Mouse (Mus musculus): Measurements from ENCODE around the gene Lnpk. TPM values are rescaled to one million over a fixed set of nuclear protein-coding genes. Genes with fewer than 3 reads are reported as not detected.

The Lnpk gene
- polyA plus RNA-seq, 1 experiment from 2014 or later: 50.6 TPM

DNA sequence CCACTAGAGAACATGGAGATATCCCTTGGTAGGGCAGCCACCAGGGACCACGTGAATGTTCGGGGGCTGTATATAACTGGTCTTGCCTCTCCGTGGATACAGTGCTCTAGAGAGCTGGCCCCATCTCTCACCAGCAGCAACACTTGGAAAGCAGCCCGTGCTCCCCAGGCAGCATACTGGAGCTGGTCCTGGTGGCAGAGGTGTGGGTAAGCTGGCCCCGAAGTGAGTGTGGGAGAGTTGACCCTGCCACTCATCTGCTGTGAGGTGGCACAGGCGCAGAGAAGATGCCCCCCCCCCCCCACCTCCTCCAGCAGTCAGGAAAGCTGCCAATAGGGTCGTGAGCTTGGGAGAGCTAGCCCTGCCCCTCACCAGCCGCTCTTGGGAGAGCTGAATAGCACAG, 72.8 kb downstream of the Lnpk start:
- H3K36me3 ChIP-seq (replicated peaks; ENCODE audit: control insufficient read depth, insufficient read depth): no peaks in the 10 kb centered on the region
- DNase-seq (ENCODE audit: low spot score) (no peak), ATAC-seq (ENCODE audit: low FRiP score) (no peak; the same call in 1 of the 2 replicates)
- no peaks in the 10 kb centered on the region for H3K9me3 ChIP-seq (ENCODE audit: control insufficient read depth, low read length)
- H3K9ac ChIP-seq: no peak overlapping the region
- no peak overlapping the region for H3K27ac ChIP-seq
- no peaks in the 10 kb centered on the region for H3K4me1 ChIP-seq (replicated peaks; ENCODE audit: control insufficient read depth, insufficient read depth, low read length)
- no peaks in the 10 kb centered on the region for H3K27me3 ChIP-seq (ENCODE audit: control insufficient read depth, insufficient read depth, low read length)
- H3K4me2 ChIP-seq (replicated peaks): no peak overlapping the region
- 33% methylated on average over 8 of the region's 8 CpGs for WGBS
- no peak overlapping the region for H3K4me3 ChIP-seq (replicated peaks; ENCODE audit: low read length)

DNA sequence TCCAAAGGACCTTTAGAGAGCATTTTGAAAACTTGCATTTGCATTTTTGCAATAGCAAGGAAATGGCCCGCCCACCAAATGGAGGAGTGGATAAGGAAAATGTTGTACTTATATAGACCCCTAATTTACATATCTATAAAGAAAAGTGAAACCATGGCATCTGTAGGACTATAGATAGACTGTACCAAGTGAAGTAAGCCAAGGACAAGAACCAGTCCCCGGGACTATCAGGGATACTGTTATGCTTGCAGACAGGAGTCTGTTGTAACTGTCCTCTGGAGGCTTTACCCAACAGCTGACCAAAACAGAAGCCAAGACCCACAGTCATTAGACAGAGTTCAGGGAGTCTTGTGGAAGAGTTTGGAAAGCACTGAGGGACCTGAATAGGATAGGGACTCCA, 78.9 kb downstream of the Lnpk start:
- 92% methylated on average over 2 of the region's 2 CpGs for WGBS
- no peak for ATAC-seq (ENCODE audit: low FRiP score)
- Histone ChIP-seq H3K9ac (no peak overlapping the region), H3K27ac (no peak overlapping the region), H3K4me2 (replicated peaks) (no peak overlapping the region), H3K36me3 (replicated peaks; ENCODE audit: control insufficient read depth, insufficient read depth) (no peaks in the 10 kb centered on the region), H3K27me3 (ENCODE audit: control insufficient read depth, insufficient read depth, low read length) (no peaks in the 10 kb centered on the region), H3K9me3 (ENCODE audit: control insufficient read depth, low read length) (no peaks in the 10 kb centered on the region), H3K4me1 (replicated peaks; ENCODE audit: control insufficient read depth, insufficient read depth, low read length) (no peaks in the 10 kb centered on the region), H3K4me3 (replicated peaks; ENCODE audit: low read length) (no peak overlapping the region)
- DNase-seq (ENCODE audit: low spot score): no peak

DNA sequence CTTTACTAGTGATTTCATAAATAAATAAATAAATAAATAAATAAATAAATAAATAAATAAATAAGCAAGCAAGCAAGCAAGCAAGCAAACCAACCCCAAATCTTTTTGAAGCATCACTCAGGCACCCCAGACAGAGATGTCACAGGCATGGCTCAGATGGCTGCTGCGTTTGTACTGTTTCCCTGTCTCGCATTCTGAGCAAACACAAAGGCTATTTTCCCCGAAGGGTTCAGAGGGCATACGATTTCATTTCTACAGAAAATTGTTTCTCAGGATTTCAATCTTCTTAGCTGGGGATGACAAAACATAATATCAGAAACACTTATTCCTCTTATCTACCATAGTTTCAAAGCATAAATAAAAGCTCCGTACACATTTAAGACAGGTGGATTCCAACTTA, 81.4 kb downstream of the Lnpk start:
- DNase-seq (ENCODE audit: low spot score) (peak; percentile 35), ATAC-seq (ENCODE audit: low FRiP score) (no peak)
- Histone ChIP-seq H3K4me3 (replicated peaks; ENCODE audit: low read length) (no peak overlapping the region), H3K4me1 (replicated peaks; ENCODE audit: control insufficient read depth, insufficient read depth, low read length) (no peaks in the 10 kb centered on the region), H3K36me3 (replicated peaks; ENCODE audit: control insufficient read depth, insufficient read depth) (no peaks in the 10 kb centered on the region), H3K27me3 (ENCODE audit: control insufficient read depth, insufficient read depth, low read length) (no peaks in the 10 kb centered on the region), H3K9ac (no peak overlapping the region), H3K27ac (0 out of 2 replicates have a peak overlapping the region, but pooled peaks have one; percentile 29), H3K9me3 (ENCODE audit: control insufficient read depth, low read length) (no peaks in the 10 kb centered on the region), H3K4me2 (replicated peaks) (no peak overlapping the region)
- WGBS: 46% methylated on average over 5 of the region's 5 CpGs

DNA sequence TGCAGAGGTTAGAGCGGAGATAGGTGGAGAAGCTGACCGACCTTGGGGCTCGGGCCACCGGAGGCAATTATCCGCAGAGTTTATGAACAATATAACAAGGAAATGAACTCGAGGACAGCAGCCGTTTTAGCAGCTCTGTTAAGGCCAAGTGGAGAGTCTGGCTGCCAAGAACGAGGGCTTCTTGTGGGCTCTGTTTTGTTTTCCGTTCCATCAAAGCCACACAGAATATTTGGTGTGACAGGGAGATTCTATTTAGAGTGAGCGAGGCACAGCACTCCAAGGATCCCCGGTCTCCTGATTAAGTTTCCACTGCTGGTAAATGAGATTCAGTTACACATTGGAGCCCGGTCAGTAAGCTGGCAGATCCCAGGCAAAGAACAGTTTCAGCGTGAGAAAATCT, 87.8 kb downstream of the Lnpk start:
- Histone ChIP-seq H3K27me3 (ENCODE audit: control insufficient read depth, insufficient read depth, low read length) (no peaks in the 10 kb centered on the region), H3K9ac (no peak overlapping the region), H3K9me3 (ENCODE audit: control insufficient read depth, low read length) (no peaks in the 10 kb centered on the region), H3K4me2 (replicated peaks) (no peak overlapping the region), H3K36me3 (replicated peaks; ENCODE audit: control insufficient read depth, insufficient read depth) (no peaks in the 10 kb centered on the region), H3K4me1 (replicated peaks; ENCODE audit: control insufficient read depth, insufficient read depth, low read length) (peaks cover 15% of the 10 kb centered on the region; the same call in 1 of the 2 replicates), H3K27ac (no peak overlapping the region), H3K4me3 (replicated peaks; ENCODE audit: low read length) (no peak overlapping the region)
- ATAC-seq (ENCODE audit: low FRiP score): no peak
- WGBS: 64% methylated on average over 13 of the region's 13 CpGs
- DNase-seq (ENCODE audit: low spot score): no peak

DNA sequence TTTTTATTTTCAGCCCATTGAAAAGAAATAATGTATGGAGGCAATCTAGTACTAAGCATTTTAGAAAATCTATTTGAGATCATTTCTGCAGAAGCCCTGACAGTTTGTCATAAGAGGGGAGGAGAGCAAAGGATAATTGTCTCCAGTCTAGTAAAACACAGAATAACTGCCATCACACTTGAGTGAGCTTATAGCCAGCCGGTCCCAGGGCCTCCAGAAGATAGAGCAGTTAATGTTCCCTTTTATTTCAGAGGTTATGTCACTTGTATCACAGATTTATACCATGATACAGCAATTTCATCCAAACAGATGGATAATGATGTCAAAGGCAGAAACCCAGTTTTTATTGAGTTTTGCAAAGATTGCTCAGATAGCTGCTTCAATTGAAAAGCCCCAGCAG, 89.0 kb downstream of the Lnpk start:
- no peak overlapping the region for H3K4me3 ChIP-seq (replicated peaks; ENCODE audit: low read length)
- H3K4me2 ChIP-seq (replicated peaks): no peak overlapping the region
- H3K27ac ChIP-seq: peak overlapping the region; percentile 1; the same call in 1 of the 2 replicates
- H3K27me3 ChIP-seq (ENCODE audit: control insufficient read depth, insufficient read depth, low read length): no peaks in the 10 kb centered on the region
- no peak overlapping the region for H3K9ac ChIP-seq
- ATAC-seq (ENCODE audit: low FRiP score) (no peak), DNase-seq (ENCODE audit: low spot score) (no peak)
- H3K9me3 ChIP-seq (ENCODE audit: control insufficient read depth, low read length): no peaks in the 10 kb centered on the region
- no peaks in the 10 kb centered on the region for H3K36me3 ChIP-seq (replicated peaks; ENCODE audit: control insufficient read depth, insufficient read depth)
- WGBS: 57% methylated on average over 1 of the region's 1 CpGs
- peaks cover 15% of the 10 kb centered on the region; the same call in 1 of the 2 replicates for H3K4me1 ChIP-seq (replicated peaks; ENCODE audit: control insufficient read depth, insufficient read depth, low read length)

DNA sequence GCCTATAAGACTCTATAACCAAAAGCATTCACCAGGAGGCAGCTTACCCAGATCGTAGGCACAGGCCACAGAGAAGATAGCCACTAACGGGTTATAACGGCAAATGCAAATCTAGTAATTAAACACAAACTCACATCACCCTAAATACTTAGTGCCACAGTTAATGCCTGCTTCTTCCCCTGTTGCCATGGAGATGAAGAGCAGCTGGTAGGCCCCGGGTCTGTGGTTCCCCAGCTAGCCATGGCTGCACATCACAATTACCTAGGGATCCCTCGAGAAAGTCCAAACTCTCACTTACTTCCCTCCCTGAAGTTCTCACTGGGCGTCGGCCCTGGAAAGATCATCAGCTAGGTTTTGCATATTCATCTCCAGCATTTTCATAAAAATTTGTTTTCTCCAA, 90.8 kb downstream of the Lnpk start:
- H3K4me3 ChIP-seq (replicated peaks; ENCODE audit: low read length): no peak overlapping the region
- no peaks in the 10 kb centered on the region for H3K36me3 ChIP-seq (replicated peaks; ENCODE audit: control insufficient read depth, insufficient read depth)
- no peak overlapping the region for H3K9ac ChIP-seq
- H3K4me2 ChIP-seq (replicated peaks): no peak overlapping the region
- ATAC-seq (ENCODE audit: low FRiP score) (no peak), DNase-seq (ENCODE audit: low spot score) (no peak)
- no peaks in the 10 kb centered on the region for H3K9me3 ChIP-seq (ENCODE audit: control insufficient read depth, low read length)
- 39% methylated on average over 7 of the region's 7 CpGs for WGBS
- no peak overlapping the region for H3K27ac ChIP-seq
- peaks cover 15% of the 10 kb centered on the region; the same call in 1 of the 2 replicates for H3K4me1 ChIP-seq (replicated peaks; ENCODE audit: control insufficient read depth, insufficient read depth, low read length)
- no peaks in the 10 kb centered on the region for H3K27me3 ChIP-seq (ENCODE audit: control insufficient read depth, insufficient read depth, low read length)

DNA sequence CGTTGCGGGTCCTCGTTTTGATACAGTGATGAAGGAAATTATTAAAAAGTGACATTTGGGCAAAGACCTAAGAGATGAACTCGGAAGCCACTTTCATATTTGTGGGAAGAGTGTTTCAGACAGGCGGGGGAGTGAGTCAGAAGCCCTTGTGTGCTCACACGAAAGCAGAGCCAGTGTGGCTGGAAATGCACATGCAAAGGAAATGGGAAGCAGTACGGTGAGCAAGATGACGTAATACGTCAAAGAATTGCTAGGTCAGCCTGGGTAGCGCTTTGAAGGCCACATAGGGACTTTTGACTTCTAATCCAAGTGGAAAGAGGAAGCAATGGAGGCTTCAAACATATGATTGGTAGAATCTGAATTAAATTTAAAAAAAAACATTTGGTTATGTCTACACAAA, 96.6 kb downstream of the Lnpk start:
- Histone ChIP-seq H3K36me3 (replicated peaks; ENCODE audit: control insufficient read depth, insufficient read depth) (no peaks in the 10 kb centered on the region), H3K9me3 (ENCODE audit: control insufficient read depth, low read length) (no peaks in the 10 kb centered on the region), H3K27ac (no peak overlapping the region), H3K27me3 (ENCODE audit: control insufficient read depth, insufficient read depth, low read length) (no peaks in the 10 kb centered on the region), H3K4me2 (replicated peaks) (no peak overlapping the region), H3K4me3 (replicated peaks; ENCODE audit: low read length) (no peak overlapping the region), H3K4me1 (replicated peaks; ENCODE audit: control insufficient read depth, insufficient read depth, low read length) (no peaks in the 10 kb centered on the region), H3K9ac (no peak overlapping the region)
- 92% methylated on average over 10 of the region's 10 CpGs for WGBS
- DNase-seq (ENCODE audit: low spot score) (no peak), ATAC-seq (ENCODE audit: low FRiP score) (no peak)

DNA sequence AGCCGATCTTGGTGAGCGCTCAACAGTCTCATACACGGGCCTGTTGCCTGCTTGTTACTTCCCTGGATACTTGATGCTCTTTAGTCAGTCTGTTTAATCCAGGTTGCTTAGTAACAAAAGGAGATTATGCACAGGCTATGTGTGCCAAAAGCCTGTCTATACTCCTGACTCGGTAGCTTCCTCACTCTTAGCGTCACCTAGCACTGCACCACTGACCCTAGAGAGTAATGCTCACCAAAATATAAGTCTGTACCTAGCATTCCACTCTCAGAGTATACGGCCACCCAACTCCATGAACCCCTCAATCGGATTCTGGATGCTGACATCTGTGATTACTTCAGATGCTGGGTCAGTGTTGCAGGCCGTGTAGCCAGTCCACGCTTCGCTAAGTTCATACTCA, 97.1 kb downstream of the Lnpk start:
- WGBS: 86% methylated on average over 10 of the region's 10 CpGs
- no peak overlapping the region for H3K27ac ChIP-seq

More for the DNA sequence above, 97.1 kb downstream of the Lnpk start:
- Histone ChIP-seq H3K36me3 (replicated peaks; ENCODE audit: control insufficient read depth, insufficient read depth) (no peaks in the 10 kb centered on the region), H3K4me3 (replicated peaks; ENCODE audit: low read length) (no peak overlapping the region), H3K9me3 (ENCODE audit: control insufficient read depth, low read length) (no peaks in the 10 kb centered on the region), H3K4me2 (replicated peaks) (no peak overlapping the region), H3K4me1 (replicated peaks; ENCODE audit: control insufficient read depth, insufficient read depth, low read length) (no peaks in the 10 kb centered on the region), H3K9ac (no peak overlapping the region), H3K27me3 (ENCODE audit: control insufficient read depth, insufficient read depth, low read length) (no peaks in the 10 kb centered on the region)
- DNase-seq (ENCODE audit: low spot score) (no peak), ATAC-seq (ENCODE audit: low FRiP score) (no peak)
